Mouse (Mus musculus): ENCODE measurements at regions not wholly inside any gene's neighbourhood (a gene's known extent, or its start where the extent isn't known, plus 50 kb on each side); places are given as distances from the start of the nearest gene placed in this dataset.

- peaks cover 78% of the 10 kb centered on the region for H3K9me3 ChIP-seq (replicated peaks; ENCODE audit: low read length)
- dilution Hi-C loops (cut with MboI; ENCODE audit: extremely low pct_ligation_motif_present, extremely low pct_unique_long_range_greater_than_20kb, low sequenced_read_pairs) (no loop called here), in situ Hi-C loops (cut with MboI; ENCODE audit: low pct_ligation_motif_present, low pct_unique_long_range_greater_than_20kb, low sequenced_read_pairs) (no loop called here)
- TF ChIP-seq MYC (IDR thresholded peaks at IDR 0.05; ENCODE audit: low read depth, low read length), result no peak
- TF ChIP-seq CHD1 (IDR thresholded peaks at IDR 0.05; ENCODE audit: low read depth, low read length), result no peak
- TF ChIP-seq EP300 (IDR thresholded peaks at IDR 0.05; ENCODE audit: low read length), result no peak
- no peak for TF ChIP-seq HCFC1 (IDR thresholded peaks at IDR 0.05; ENCODE audit: low read depth, low read length)
- no peak for TF ChIP-seq KAT2A (IDR thresholded peaks at IDR 0.05; ENCODE audit: insufficient replicate concordance, low read length)
- no peak for TF ChIP-seq POLR2A (IDR thresholded peaks at IDR 0.05; ENCODE audit: low read depth, low read length)
- TF ChIP-seq MAFK (IDR thresholded peaks at IDR 0.05; ENCODE audit: insufficient replicate concordance, low read length), result no peak
- TF ChIP-seq MAZ (IDR thresholded peaks at IDR 0.05; ENCODE audit: low read depth, low read length), result no peak
- TF ChIP-seq ETS1 (conservative IDR thresholded peaks at IDR 0.05; ENCODE audit: low read depth, low read length), result no peak
- no peak for TF ChIP-seq NELFE (IDR thresholded peaks at IDR 0.05; ENCODE audit: low read depth, low read length)
- no peak for TF ChIP-seq PAX5 (IDR thresholded peaks at IDR 0.05; ENCODE audit: low read length)
- no peak for TF ChIP-seq SMC3 (IDR thresholded peaks at IDR 0.05; ENCODE audit: low read depth, low read length)
- TF ChIP-seq ZC3H11A (IDR thresholded peaks at IDR 0.05; ENCODE audit: low read depth, low read length), result no peak
- TF ChIP-seq MAX (IDR thresholded peaks at IDR 0.05; ENCODE audit: low read length), result no peak
- no peak for TF ChIP-seq POLR2AphosphoS2 (IDR thresholded peaks at IDR 0.05; ENCODE audit: low read depth, low read length)
- no peak for TF ChIP-seq ELF1 (IDR thresholded peaks at IDR 0.05; ENCODE audit: low read depth, low read length)
- no peak for TF ChIP-seq USF2 (conservative IDR thresholded peaks at IDR 0.05; ENCODE audit: low read depth, low read length)
- TF ChIP-seq ZNF384 (IDR thresholded peaks at IDR 0.05; ENCODE audit: low read depth, low read length), result no peak
- no peak for TF ChIP-seq SIN3A (IDR thresholded peaks at IDR 0.05; ENCODE audit: low read length)
- no peak for TF ChIP-seq IRF4 (IDR thresholded peaks at IDR 0.05; ENCODE audit: low read depth, low read length)
- H3K9ac ChIP-seq (ENCODE audit: insufficient read depth, low read depth), result no peak overlapping the region
- no peak overlapping the region for H3K4me2 ChIP-seq (ENCODE audit: insufficient read depth, low read depth, poor library complexity, severe bottlenecking)
- no peak overlapping the region for H3K4me3 ChIP-seq (replicated peaks in 1 of 3; ENCODE audit: low read depth in 2 of 3, low read length in 2 of 3, poor library complexity in 1 of 3)
- no peaks in the 10 kb centered on the region for H3K36me3 ChIP-seq (replicated peaks in 1 of 2; ENCODE audit: control insufficient read depth in 1 of 2, insufficient read depth in 1 of 2, low read length in 1 of 2)
- no peaks in the 10 kb centered on the region for H3K4me1 ChIP-seq (ENCODE audit: control insufficient read depth in 1 of 2, insufficient read depth in 2 of 2)
- H3K27ac ChIP-seq (ENCODE audit: insufficient read depth, low read depth), result no peak overlapping the region
- no peak for DNase-seq (ENCODE audit: extremely low read depth)
- no peaks in the 10 kb centered on the region for H3K27me3 ChIP-seq (replicated peaks)
- H3K79me2 ChIP-seq (replicated peaks; ENCODE audit: control insufficient read depth, extremely low read depth, insufficient read depth, poor library complexity, severe bottlenecking), result no peaks in the 10 kb centered on the region
Measured at GRCm38 (mm10) chr13:70344311-70344710, 293.1 kb downstream of the Ice1 start.

GRCm38 (mm10) chr13:70348456-70348855 is 289.0 kb downstream of the Ice1 start:
- dilution Hi-C loops (cut with MboI; ENCODE audit: extremely low pct_ligation_motif_present, extremely low pct_unique_long_range_greater_than_20kb, low sequenced_read_pairs), result no loop called here
- no peaks in the 10 kb centered on the region for H3K36me3 ChIP-seq (replicated peaks in 1 of 2; ENCODE audit: control insufficient read depth in 1 of 2, insufficient read depth in 1 of 2, low read length in 1 of 2)
- TF ChIP-seq MAX (IDR thresholded peaks at IDR 0.05; ENCODE audit: low read length), result no peak
- TF ChIP-seq ELF1 (IDR thresholded peaks at IDR 0.05; ENCODE audit: low read depth, low read length), result no peak
- no peak for TF ChIP-seq CTCF (conservative IDR thresholded peaks at IDR 0.05 in 1 of 2, IDR thresholded peaks at IDR 0.05 in 1 of 2; ENCODE audit: low read depth in 2 of 2, low read length in 2 of 2)
- no peak for TF ChIP-seq RAD21 (IDR thresholded peaks at IDR 0.05; ENCODE audit: low read depth, low read length)
- TF ChIP-seq CHD2 (IDR thresholded peaks at IDR 0.05; ENCODE audit: low read length), result no peak
- no peak for TF ChIP-seq POLR2A (IDR thresholded peaks at IDR 0.05; ENCODE audit: low read depth, low read length)
- no peak for TF ChIP-seq MYC (IDR thresholded peaks at IDR 0.05; ENCODE audit: low read depth, low read length)
- TF ChIP-seq NRF1 (IDR thresholded peaks at IDR 0.05; ENCODE audit: low read depth, low read length), result no peak
- H3K9ac ChIP-seq (ENCODE audit: insufficient read depth, low read depth), result no peak overlapping the region
- H3K27ac ChIP-seq (ENCODE audit: insufficient read depth, low read depth), result no peak overlapping the region
- no peaks in the 10 kb centered on the region for H3K27me3 ChIP-seq (replicated peaks)
- no peak for DNase-seq (ENCODE audit: extremely low read depth)
- H3K9me3 ChIP-seq (replicated peaks; ENCODE audit: low read length), result peaks cover 63% of the 10 kb centered on the region
- H3K79me2 ChIP-seq (replicated peaks; ENCODE audit: control insufficient read depth, extremely low read depth, insufficient read depth, poor library complexity, severe bottlenecking), result no peaks in the 10 kb centered on the region
- no peak overlapping the region for H3K4me2 ChIP-seq (ENCODE audit: insufficient read depth, low read depth, poor library complexity, severe bottlenecking)
- in situ Hi-C loops (cut with MboI; ENCODE audit: low pct_ligation_motif_present, low pct_unique_long_range_greater_than_20kb, low sequenced_read_pairs), result no loop called here
- H3K4me1 ChIP-seq (ENCODE audit: control insufficient read depth in 1 of 2, insufficient read depth in 2 of 2), result no peaks in the 10 kb centered on the region
- H3K4me3 ChIP-seq (replicated peaks in 1 of 3; ENCODE audit: low read depth in 2 of 3, low read length in 2 of 3, poor library complexity in 1 of 3), result no peak overlapping the region
